Mouse (Mus musculus) bone marrow macrophage, adult 2 months (primary cell): ENCODE data around the gene N6amt1.

ENCODE experiments used
- CTCF ChIP-seq: IDR thresholded peaks from 2 replicates; pipeline ENCODE4 v1.5.1; 2012; ENCODE audit warnings: low read depth, mild to moderate bottlenecking, low read length, moderate library complexity
- POLR2A ChIP-seq: IDR thresholded peaks from 2 replicates; pipeline ENCODE4 v1.6.1; 2012; ENCODE audit warnings: mild to moderate bottlenecking, low read depth, low read length, borderline replicate concordance

DNA sequence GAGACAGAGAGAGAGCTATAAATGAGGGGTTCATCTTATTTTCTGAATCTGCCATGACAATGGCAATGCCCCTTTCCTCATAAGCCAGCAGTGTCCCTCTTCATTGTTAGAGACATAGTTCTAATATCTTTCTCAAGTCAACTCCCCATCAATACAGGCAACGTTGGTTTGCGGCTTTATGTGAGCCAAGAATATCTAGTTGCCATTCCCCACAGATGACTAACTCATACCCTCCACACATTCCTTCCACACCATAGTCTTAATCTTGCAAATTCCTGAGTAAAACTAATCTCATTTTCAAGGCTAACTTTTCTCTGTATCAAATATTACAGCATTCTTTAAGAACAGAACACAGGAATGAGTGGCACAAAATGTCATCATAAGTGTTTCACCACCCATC lies 29.0 kb downstream of the N6amt1 start:
- TF ChIP-seq POLR2A, result no peak
- TF ChIP-seq CTCF, result no peak
